Mouse (Mus musculus) embryonic facial prominence, embryonic 14.5 days (tissue): ENCODE measurements around the gene Phf19. TPM values are rescaled to one million over a fixed set of nuclear protein-coding genes. Genes with fewer than 3 reads are reported as not detected.

ENCODE experiments used
- ATAC-seq: fragments of 200-750 bp; cut with Nextera tagmentation; 2 replicates; pipeline ENCODE4 v1.8.0; 2017; ENCODE audit warnings: low read depth, moderate number of reproducible peaks, moderate TSS enrichment
- DNase-seq: peaks from one replicate; pipeline ENCODE4 v3.0.0-alpha.2; 2015; ENCODE audit warnings: low spot score
- H3K27ac ChIP-seq: fragments of 300-500 bp; sonication (generic); replicated peaks from 2 replicates; pipeline ENCODE4 v1.5.1; 2014; ENCODE audit warnings: low read depth, mild to moderate bottlenecking, low read length, moderate library complexity
- H3K27me3 ChIP-seq: fragments of 300-500 bp; sonication (generic); replicated peaks from 2 replicates; pipeline ENCODE4 v1.6.1; 2014; ENCODE audit warnings: low read length; ENCODE audit not compliant: control insufficient read depth, insufficient read depth
- H3K36me3 ChIP-seq: fragments of 300-500 bp; sonication (generic); 2 replicates; pipeline ENCODE4 v1.6.1; 2014; ENCODE audit warnings: low read length, mixed read lengths; ENCODE audit not compliant: control insufficient read depth, insufficient read depth
- H3K4me1 ChIP-seq: fragments of 300-500 bp; sonication (generic); 2 replicates; pipeline ENCODE4 v1.6.1; 2014; ENCODE audit warnings: antibody characterized with exemption, low read length; ENCODE audit not compliant: control insufficient read depth, insufficient read depth
- H3K4me2 ChIP-seq: fragments of 300-500 bp; sonication (generic); 2 replicates; pipeline ENCODE4 v1.6.1; 2014; ENCODE audit warnings: low read depth, mild to moderate bottlenecking, low read length, moderate library complexity, mixed read lengths
- H3K4me3 ChIP-seq: fragments of 300-500 bp; sonication (generic); 2 replicates; pipeline ENCODE4 v1.5.1; 2014; ENCODE audit warnings: low read depth, mild to moderate bottlenecking, low read length
- H3K9ac ChIP-seq: fragments of 300-500 bp; sonication (generic); 2 replicates; pipeline ENCODE4 v1.6.1; 2014; ENCODE audit warnings: low read depth, mild to moderate bottlenecking, low read length, moderate library complexity, mixed read lengths
- H3K9me3 ChIP-seq: fragments of 300-500 bp; sonication (generic); 2 replicates; pipeline ENCODE4 v1.6.1; 2016; ENCODE audit warnings: low read length; ENCODE audit not compliant: control insufficient read depth
- WGBS: fragments of 180-500 bp; shearing (Covaris S2); extraction: QIAGEN DNeasy Blood & Tissue Kit; methylation state at CpG from one replicate; pipeline ENCODE4 v1.1.7; 2014; 5-methylcytosine and 5-hydroxymethylcytosine counted together
- polyA plus RNA-seq: library from polyadenylated mRNA; unstranded; fragments of >200 nt; fragmentation: Nextera tagmentation; extraction: Ambion mirVana; gene quantifications from 2 replicates; pipeline ENCODE4 v1.2.1, GENCODE M21; 2014

Gene Phf19
- polyA plus RNA-seq, 1 experiment from 2014 or later, result 12.2 TPM

DNA sequence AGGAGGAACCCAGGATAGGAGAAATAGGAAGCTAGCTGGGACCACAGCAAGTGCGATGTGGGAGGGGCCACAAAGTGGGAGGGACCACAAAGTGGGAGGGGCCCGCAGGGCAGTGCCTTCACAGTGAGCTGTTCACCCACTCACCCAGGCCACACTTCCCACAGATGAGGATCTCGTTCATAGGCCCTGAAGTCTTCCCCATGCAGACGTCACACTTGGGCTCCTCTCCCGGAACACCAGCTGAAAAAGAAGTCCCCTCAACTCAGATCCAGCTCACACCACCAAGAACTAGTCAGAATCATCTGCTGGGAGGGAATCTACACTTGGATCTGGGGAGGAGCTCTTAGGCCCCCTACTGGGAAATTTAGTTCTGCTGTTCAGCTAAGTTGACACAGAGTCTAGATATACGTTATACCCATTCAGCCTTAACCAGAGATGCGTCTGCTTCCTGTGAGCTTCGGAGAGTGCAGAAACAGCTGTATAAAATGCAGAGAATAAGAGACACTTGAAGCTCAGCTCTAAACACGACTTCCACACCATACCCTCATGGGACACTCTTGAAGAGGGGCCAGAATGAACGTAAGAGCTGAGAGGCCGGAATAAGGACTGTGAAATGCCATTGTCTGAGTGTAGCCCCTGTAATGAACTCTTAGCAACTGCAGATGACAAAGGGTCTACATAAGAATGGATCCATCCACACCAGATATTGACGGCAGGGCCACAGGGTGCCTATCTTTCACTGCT is 6.8 kb downstream of the Phf19 start:
- H3K36me3 ChIP-seq, result no peaks in the 10 kb centered on the region; the same call in 1 of the 2 replicates
- peaks cover 10% of the 10 kb centered on the region for H3K4me1 ChIP-seq
- H3K27me3 ChIP-seq, result no peaks in the 10 kb centered on the region; the same call in 1 of the 2 replicates
- H3K9me3 ChIP-seq, result no peaks in the 10 kb centered on the region
- no peak overlapping the region for H3K4me2 ChIP-seq
- H3K27ac ChIP-seq, result no peak overlapping the region
- DNase-seq, result peak; percentile 35
- WGBS, result 44% methylated on average over 12 of the region's 12 CpGs
- no peak for ATAC-seq
- no peak overlapping the region for H3K4me3 ChIP-seq
- no peak overlapping the region for H3K9ac ChIP-seq

DNA sequence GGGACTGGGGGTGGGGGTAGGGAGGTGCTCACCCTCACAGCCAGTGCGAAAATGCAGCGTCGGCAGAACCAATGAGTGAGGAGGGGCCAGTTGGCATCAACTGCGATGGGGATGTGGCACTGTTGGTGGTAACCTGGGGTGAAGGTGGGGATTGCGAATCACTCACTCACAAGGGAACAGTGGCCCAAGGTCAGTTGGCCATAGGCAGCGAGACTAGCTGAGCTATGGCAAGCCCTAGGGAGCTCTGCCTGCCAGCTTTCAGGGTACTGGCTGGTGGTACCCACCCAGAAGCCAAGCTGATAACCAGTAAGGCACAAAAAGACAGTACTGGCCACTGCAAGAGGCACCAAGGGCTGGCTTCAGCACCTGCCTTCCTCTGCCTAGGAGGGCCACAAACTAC is 7.4 kb downstream of the Phf19 start:
- Histone ChIP-seq H3K36me3 (no peaks in the 10 kb centered on the region; the same call in 1 of the 2 replicates), H3K4me2 (no peak overlapping the region), H3K9ac (no peak overlapping the region), H3K4me3 (no peak overlapping the region), H3K9me3 (no peaks in the 10 kb centered on the region), H3K27ac (no peak overlapping the region), H3K27me3 (no peaks in the 10 kb centered on the region), H3K4me1 (peaks cover 10% of the 10 kb centered on the region)
- DNase-seq (no peak), ATAC-seq (no peak)
- WGBS, result 73% methylated on average over 6 of the region's 6 CpGs

DNA sequence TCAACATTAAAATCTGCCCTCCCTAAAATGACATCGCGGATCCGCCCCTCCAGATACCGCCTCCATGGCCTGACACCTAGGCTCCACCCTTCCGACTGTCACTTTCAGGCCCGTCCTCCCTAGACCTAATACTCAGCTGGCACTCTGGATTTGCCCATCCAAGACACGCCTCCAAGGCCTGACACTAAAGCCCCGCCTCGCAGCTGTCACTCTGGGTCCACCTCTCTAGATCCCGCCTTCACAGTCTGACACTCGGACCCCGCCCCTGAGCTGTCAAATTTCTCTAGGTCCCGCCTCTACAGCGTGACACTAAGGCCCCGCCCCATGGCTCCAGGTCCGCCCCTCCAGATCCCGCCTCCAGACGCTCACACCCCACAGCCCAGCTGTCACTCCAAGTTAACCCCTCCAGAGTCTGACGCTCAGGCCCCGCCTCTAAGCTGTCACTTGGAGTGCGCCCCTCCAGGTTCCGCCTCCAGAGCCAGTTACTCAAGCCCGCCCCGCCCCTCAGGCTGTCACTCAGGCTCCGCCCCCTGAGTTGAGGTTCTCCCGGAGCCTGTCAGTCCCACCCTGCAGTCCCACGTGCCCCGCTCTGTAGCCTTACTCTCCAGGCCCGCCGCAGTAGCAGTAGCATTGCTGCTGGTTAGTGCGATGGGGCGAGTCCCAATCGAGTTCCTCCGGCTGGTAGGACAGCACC is 8.8 kb downstream of the Phf19 start:
- Histone ChIP-seq H3K4me3 (peak overlapping the region; percentile 37), H3K4me2 (peak overlapping the region; percentile 65), H3K9me3 (no peaks in the 10 kb centered on the region), H3K36me3 (no peaks in the 10 kb centered on the region; the same call in 1 of the 2 replicates), H3K9ac (peak overlapping the region; percentile 37; the same call in 1 of the 2 replicates), H3K27ac (peak overlapping the region; percentile 58; the same call in 1 of the 2 replicates), H3K4me1 (peaks cover 10% of the 10 kb centered on the region), H3K27me3 (no peaks in the 10 kb centered on the region)
- ATAC-seq, result peak; percentile 95
- DNase-seq, result peak; percentile 99
- WGBS, result 2% methylated on average over 32 of the region's 34 CpGs

DNA sequence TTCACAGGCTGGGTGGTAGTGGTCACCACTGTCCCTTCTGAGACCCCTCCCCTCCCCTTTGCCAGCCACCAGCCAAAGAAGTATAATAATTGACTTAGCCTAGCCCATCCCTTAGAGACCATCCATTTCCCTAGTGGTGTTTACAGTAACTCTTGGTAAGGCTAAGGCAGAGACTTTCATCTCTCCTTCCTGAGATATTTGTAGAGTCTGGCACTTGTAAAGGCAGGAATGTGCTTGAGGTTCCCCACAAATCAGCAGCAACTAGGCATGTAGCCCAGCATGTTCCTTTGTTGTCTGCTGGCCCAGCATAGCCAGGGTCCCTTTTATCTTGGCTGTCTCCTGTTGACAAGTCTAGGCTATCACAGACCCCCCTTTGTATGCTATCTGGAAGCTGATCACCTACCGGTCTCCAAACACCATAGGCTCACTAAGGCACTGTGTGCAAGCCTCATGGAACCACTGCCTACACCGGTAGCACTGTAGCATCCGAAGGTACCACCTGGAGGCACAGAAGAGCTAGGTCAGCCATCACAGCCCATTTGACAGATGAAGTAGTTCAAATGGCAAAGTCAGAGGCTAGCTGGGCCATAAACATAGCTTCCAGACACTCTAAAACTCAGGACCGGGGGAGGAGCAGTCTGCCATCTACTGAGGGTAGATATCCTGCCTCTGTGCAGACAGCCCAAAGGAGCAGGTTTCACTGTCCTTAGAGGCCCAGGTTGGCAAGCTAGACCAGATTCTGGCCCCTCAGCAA is 10.0 kb downstream of the Phf19 start:
- Histone ChIP-seq H3K4me2 (peak overlapping the region; percentile 65; the same call in 1 of the 2 replicates), H3K9me3 (no peaks in the 10 kb centered on the region), H3K27me3 (no peaks in the 10 kb centered on the region), H3K36me3 (no peaks in the 10 kb centered on the region; the same call in 1 of the 2 replicates), H3K4me3 (no peak overlapping the region), H3K27ac (no peak overlapping the region), H3K4me1 (peaks cover 10% of the 10 kb centered on the region), H3K9ac (no peak overlapping the region)
- DNase-seq, result no peak
- 82% methylated on average over 4 of the region's 4 CpGs for WGBS
- no peak for ATAC-seq

DNA sequence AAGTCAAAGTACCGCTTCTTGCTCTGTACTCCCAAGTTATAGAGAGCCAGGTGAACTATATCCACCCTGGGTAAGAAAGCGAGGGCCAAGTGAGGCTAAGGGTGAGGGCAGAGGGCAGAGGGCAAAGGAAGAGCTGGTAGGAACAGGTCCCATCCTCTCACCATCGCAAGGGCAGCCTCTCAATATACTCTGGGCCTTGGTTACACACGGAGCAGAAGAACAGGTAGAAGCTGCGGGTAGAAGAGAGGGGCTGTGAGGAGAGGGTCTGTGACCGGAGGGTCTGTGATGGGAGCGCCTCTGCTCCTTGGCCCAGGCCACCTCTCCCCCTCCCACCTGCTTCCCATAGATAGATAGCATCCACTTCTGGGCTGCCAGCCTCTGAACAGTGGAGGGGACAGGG is 10.6 kb downstream of the Phf19 start:
- H3K27ac ChIP-seq, result no peak overlapping the region
- no peak overlapping the region for H3K4me2 ChIP-seq
- ATAC-seq (no peak), DNase-seq (no peak)
- no peaks in the 10 kb centered on the region for H3K27me3 ChIP-seq
- H3K4me3 ChIP-seq, result no peak overlapping the region
- H3K9me3 ChIP-seq, result no peaks in the 10 kb centered on the region
- peaks cover 10% of the 10 kb centered on the region for H3K4me1 ChIP-seq
- H3K9ac ChIP-seq, result no peak overlapping the region
- 84% methylated on average over 7 of the region's 7 CpGs for WGBS
- H3K36me3 ChIP-seq, result no peaks in the 10 kb centered on the region; the same call in 1 of the 2 replicates

DNA sequence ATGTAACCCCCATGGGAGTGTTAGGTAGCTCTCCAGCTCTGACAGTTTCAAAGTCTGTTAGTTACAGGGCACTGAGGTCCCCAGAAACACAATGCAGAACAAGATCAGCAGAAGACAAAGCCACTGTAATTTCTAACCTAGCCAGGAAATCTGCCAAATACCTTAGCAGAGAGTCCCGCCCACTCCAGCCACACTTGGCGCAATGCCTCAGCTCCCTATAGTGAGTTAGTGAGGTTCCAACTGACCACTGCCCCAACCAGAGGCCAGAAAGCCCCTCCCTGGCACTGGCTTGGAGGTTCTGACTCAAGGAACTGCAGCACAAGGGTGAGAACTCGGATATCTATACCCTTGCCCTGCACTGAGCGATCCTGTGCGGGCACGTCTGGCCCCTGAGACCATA is 11.1 kb downstream of the Phf19 start:
- no peaks in the 10 kb centered on the region; the same call in 1 of the 2 replicates for H3K36me3 ChIP-seq
- no peak for DNase-seq
- no peak overlapping the region for H3K9ac ChIP-seq
- no peak overlapping the region for H3K27ac ChIP-seq
- no peak for ATAC-seq
- no peak overlapping the region for H3K4me3 ChIP-seq
- 86% methylated on average over 6 of the region's 6 CpGs for WGBS
- no peaks in the 10 kb centered on the region for H3K9me3 ChIP-seq
- no peaks in the 10 kb centered on the region for H3K27me3 ChIP-seq
- peaks cover 10% of the 10 kb centered on the region for H3K4me1 ChIP-seq
- no peak overlapping the region for H3K4me2 ChIP-seq

DNA sequence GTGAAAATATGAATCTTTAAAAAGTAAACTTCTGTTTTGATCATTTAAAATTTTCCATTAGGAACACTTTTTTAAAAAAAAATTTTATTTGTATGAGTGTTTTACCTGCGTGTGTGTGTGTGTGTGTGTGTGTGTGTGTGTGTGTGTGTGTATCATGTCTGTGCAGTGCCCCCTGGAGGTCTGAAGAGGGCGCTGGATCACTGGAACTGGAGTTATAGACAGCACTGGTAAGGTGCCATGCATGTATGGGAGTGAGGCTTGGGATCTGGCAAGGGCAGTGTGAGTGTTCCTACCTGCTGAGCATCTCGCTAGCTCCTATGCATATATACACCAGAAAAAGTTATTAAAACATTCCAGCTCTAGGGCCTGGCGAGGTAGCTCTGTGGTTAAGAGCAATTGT is 12.1 kb downstream of the Phf19 start:
- WGBS, result 80% methylated on average over 4 of the region's 4 CpGs
- Histone ChIP-seq H3K27me3 (no peaks in the 10 kb centered on the region), H3K9me3 (no peaks in the 10 kb centered on the region), H3K4me1 (peaks cover 10% of the 10 kb centered on the region), H3K4me3 (no peak overlapping the region), H3K9ac (no peak overlapping the region), H3K4me2 (no peak overlapping the region), H3K36me3 (no peaks in the 10 kb centered on the region; the same call in 1 of the 2 replicates), H3K27ac (no peak overlapping the region)
- ATAC-seq (no peak), DNase-seq (no peak)

DNA sequence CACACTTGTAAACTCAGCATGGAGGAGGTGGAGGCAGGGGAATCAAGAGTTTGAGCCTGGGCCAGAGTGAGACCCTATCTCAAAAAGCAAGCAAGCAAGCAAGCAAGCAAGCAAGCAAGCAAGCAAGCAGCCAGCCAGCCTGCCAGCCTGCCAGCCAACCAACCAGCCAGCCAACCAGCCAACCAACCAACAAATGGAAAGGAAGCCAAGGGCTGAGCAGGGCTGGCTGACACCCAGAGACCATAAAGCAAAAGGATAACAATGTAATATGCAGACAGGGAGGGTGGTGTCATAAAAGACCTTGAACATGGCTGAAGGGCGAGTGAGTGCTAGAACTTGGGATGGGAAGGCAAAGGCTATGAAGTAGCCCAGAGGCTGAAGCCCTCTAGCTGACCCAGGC is 13.4 kb downstream of the Phf19 start:
- no peak overlapping the region for H3K9ac ChIP-seq
- H3K4me3 ChIP-seq, result no peak overlapping the region
- 68% methylated on average over 1 of the region's 1 CpGs for WGBS
- H3K36me3 ChIP-seq, result no peaks in the 10 kb centered on the region; the same call in 1 of the 2 replicates
- no peak overlapping the region for H3K27ac ChIP-seq
- no peaks in the 10 kb centered on the region for H3K27me3 ChIP-seq
- no peaks in the 10 kb centered on the region for H3K9me3 ChIP-seq
- H3K4me1 ChIP-seq, result peaks cover 8% of the 10 kb centered on the region
- no peak overlapping the region for H3K4me2 ChIP-seq
- DNase-seq (no peak), ATAC-seq (no peak)
